Mouse (Mus musculus) brain, embryonic 14.5 days (tissue): ENCODE data around the gene Tbx5.

Source experiments
- CTCF ChIP-seq: fragments of 200-500 bp; IDR thresholded peaks from 2 replicates; pipeline ENCODE4 v1.5.1; 2012; ENCODE audit warnings: inconsistent platforms, mild to moderate bottlenecking, moderate library complexity, borderline replicate concordance; ENCODE audit not compliant: insufficient read depth, insufficient read length; ENCODE audit errors: extremely low read depth
- POLR2A ChIP-seq: fragments of 200-500 bp; IDR thresholded peaks from 2 replicates; pipeline ENCODE4 v1.6.1; 2012; ENCODE audit warnings: mild to moderate bottlenecking, inconsistent platforms, borderline replicate concordance; ENCODE audit not compliant: poor library complexity, insufficient read depth, insufficient read length, severe bottlenecking; ENCODE audit errors: extremely low read depth

DNA sequence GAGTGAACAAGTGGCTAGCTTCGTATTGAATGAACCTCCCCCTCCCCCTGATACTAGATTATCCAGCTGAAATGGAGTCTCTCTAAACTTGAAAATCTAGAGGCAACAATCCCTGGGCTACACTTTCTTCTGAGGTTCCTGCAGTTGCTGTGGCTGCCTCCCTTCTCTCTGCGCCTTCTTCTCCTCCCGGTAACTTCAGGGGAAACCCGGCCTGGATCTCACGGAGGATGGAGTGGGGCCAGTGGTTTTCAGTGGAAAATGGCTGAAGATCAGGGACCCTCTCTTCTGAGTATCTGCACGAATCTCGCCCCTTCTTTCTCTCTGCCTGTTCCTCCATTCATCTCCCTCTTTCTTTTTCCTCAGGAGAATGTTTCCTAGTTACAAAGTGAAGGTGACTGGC, 7.9 kb downstream of the Tbx5 start:
- no peak for TF ChIP-seq POLR2A
- no peak for TF ChIP-seq CTCF
